Mouse (Mus musculus) cerebellum, adult 9-11 months (tissue): ENCODE results near the gene Serbp1.
"Not testable (repeated sequence)": the region's sequence is repeated elsewhere in the genome, so short reads cannot be mapped to it uniquely, and the experiment has no call there.

ENCODE experiments used
- DNase-seq: peaks from one replicate; pipeline ENCODE4 v3.0.0; 2022

Gene Serbp1

GRCm38 (mm10) chr6:67237977-67238376 is at the start of gene Serbp1:
Gene Serbp1 (plus strand): TSS chr6:67238176.
- no peak for DNase-seq

GRCm38 (mm10) chr6:67193591-67193990 is 44.4 kb upstream of the Serbp1 start:
- DNase-seq, result no peak

GRCm38 (mm10) chr6:67194606-67195005 is 43.4 kb upstream of the Serbp1 start:
- no peak for DNase-seq

- no peak for DNase-seq
Observed at GRCm38 (mm10) chr6:67195148-67195611, 42.8 kb upstream of the Serbp1 start.

GRCm38 (mm10) chr6:67196821-67197220 is 41.2 kb upstream of the Serbp1 start:
- DNase-seq, result no peak

- no peak for DNase-seq
Observed at GRCm38 (mm10) chr6:67198085-67198484, 39.9 kb upstream of the Serbp1 start.

GRCm38 (mm10) chr6:67200715-67201322 is 37.2 kb upstream of the Serbp1 start:
- DNase-seq, result peak; percentile 60

- DNase-seq, result no peak
Observed at GRCm38 (mm10) chr6:67205081-67206037, 32.6 kb upstream of the Serbp1 start.

- DNase-seq, result no peak
Observed at GRCm38 (mm10) chr6:67212362-67212761, 25.6 kb upstream of the Serbp1 start.

GRCm38 (mm10) chr6:67213429-67214098 is 24.4 kb upstream of the Serbp1 start:
- DNase-seq, result no peak

- DNase-seq, result no peak
Observed at GRCm38 (mm10) chr6:67217402-67217801, 20.6 kb upstream of the Serbp1 start.

GRCm38 (mm10) chr6:67217846-67218245 is 20.1 kb upstream of the Serbp1 start:
- DNase-seq, result no peak

GRCm38 (mm10) chr6:67218566-67218965 is 19.4 kb upstream of the Serbp1 start:
- no peak for DNase-seq

GRCm38 (mm10) chr6:67219931-67220330 is 18.0 kb upstream of the Serbp1 start:
- DNase-seq, result not testable (repeated sequence)

- DNase-seq, result no peak
Observed at GRCm38 (mm10) chr6:67220731-67221130, 17.2 kb upstream of the Serbp1 start.

- DNase-seq, result no peak
Observed at GRCm38 (mm10) chr6:67223082-67223481, 14.9 kb upstream of the Serbp1 start.

GRCm38 (mm10) chr6:67223499-67223898 is 14.5 kb upstream of the Serbp1 start:
- DNase-seq, result no peak

- no peak for DNase-seq
Observed at GRCm38 (mm10) chr6:67226286-67226685, 11.7 kb upstream of the Serbp1 start.

- DNase-seq, result peak; percentile 39
Observed at GRCm38 (mm10) chr6:67228459-67229107, 9.4 kb upstream of the Serbp1 start.

GRCm38 (mm10) chr6:67229521-67229920 is 8.5 kb upstream of the Serbp1 start:
- no peak for DNase-seq

GRCm38 (mm10) chr6:67229922-67230518 is 8.0 kb upstream of the Serbp1 start:
- no peak for DNase-seq

GRCm38 (mm10) chr6:67230950-67231349 is 7.0 kb upstream of the Serbp1 start:
- DNase-seq, result no peak
